Mouse (Mus musculus): ENCODE data around the gene Cyp2b10. TPM values are rescaled to one million over a fixed set of nuclear protein-coding genes. Genes with fewer than 3 reads are reported as not detected.
"Not testable (repeated sequence)": the region's sequence is repeated elsewhere in the genome, so short reads cannot be mapped to it uniquely, and the experiment has no call there.

Gene Cyp2b10
- total RNA-seq, 2 experiments from 2014 or later = not detected

GRCm38 (mm10) chr7:25916116-25916515, 18.7 kb downstream of the Cyp2b10 start:
- no peak for DNase-seq

GRCm38 (mm10) chr7:25917271-25917670, 19.9 kb downstream of the Cyp2b10 start:
- not testable (repeated sequence) for DNase-seq

GRCm38 (mm10) chr7:25919467-25919866, 22.0 kb downstream of the Cyp2b10 start:
- no peak for DNase-seq

- DNase-seq = no peak
These were observed 47.9 kb downstream of the Cyp2b10 start for GRCm38 (mm10) chr7:25945274-25945673.

Other genes with a start within 250 kb of the Cyp2b10 start
- 10 to 100 TPM; 73.7 to 80.6 TPM for gene Bckdha, start 238.6 kb upstream of the Cyp2b10 start, total RNA-seq (2021)
- gene Exosc5, start 238.5 kb upstream of the Cyp2b10 start, total RNA-seq (2021) = 10 to 100 TPM; 19.5 to 20.8 TPM
- not detected for gene Tmem91, start 222.5 kb upstream of the Cyp2b10 start, total RNA-seq (2021)
- 1 to 10 TPM; 8.4 to 8.8 TPM for gene B9d2, start 216.8 kb upstream of the Cyp2b10 start, total RNA-seq (2021)
- gene Tgfb1, start 210.6 kb upstream of the Cyp2b10 start, total RNA-seq (2021) = 1 to 10 TPM; 6.3 to 7.2 TPM
- 10 to 100 TPM; 33.6 to 36.2 TPM for gene Ccdc97, start 178.5 kb upstream of the Cyp2b10 start, total RNA-seq (2021)
- 10 to 100 TPM; 55.3 to 57.2 TPM for gene Hnrnpul1, start 142.9 kb upstream of the Cyp2b10 start, total RNA-seq (2021)
- gene Axl, start 108.9 kb upstream of the Cyp2b10 start, total RNA-seq (2021) = 10 to 100 TPM; 41.1 to 42.4 TPM
- gene Cyp2s1, start 80.7 kb upstream of the Cyp2b10 start, total RNA-seq (2021) = under 1 TPM; 0.13 to 0.16 TPM
- not detected for gene Cyp2b13, start 163.9 kb downstream of the Cyp2b10 start, total RNA-seq (2021)

All from gastrocnemius, postnatal 25 days (tissue).